Mouse (Mus musculus) spleen, postnatal 14 days (tissue): Measurements from ENCODE around the gene Gm20903.
"Not testable (repeated sequence)": the region's sequence is repeated elsewhere in the genome, so short reads cannot be mapped to it uniquely, and the experiment has no call there.

Source experiments
- DNase-seq, 2 experiments: peaks; one replicate each; pipeline ENCODE4 v3.0.0; 2021 to 2022; ENCODE audit warnings: low spot score in 2 of 2

Gene Gm20903

DNA sequence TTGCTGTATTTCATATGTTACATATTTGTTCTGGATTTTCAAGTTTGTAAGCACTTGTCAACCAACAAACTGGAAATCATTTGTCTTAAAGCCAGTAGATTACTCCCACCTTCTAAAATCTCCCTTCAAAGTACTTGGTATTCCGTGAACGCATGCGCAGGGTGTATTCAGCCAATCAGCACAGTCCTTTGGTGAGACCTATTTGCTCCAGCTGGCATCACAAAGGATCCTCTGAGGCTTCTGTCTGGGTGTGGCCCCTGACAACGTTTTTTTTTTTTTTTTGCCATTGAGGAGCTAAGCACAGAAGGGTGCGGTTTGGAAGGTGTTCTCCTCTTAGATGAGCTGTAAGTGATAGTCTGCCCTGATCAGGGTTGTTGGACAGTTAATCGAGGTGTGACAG is at the start of gene Gm20903:
Gm20903 (plus strand) TSS at position 301 of the 400 bp plus-strand sequence.
- DNase-seq, result not testable (repeated sequence)
